Mouse (Mus musculus) embryo, embryonic 10.5 days (tissue): ENCODE measurements around the gene Eef2kmt.

Source experiments
- DNase-seq: peaks from one replicate; pipeline ENCODE4 v3.0.0-alpha.2; 2015; ENCODE audit warnings: low spot score

The Eef2kmt gene

GRCm38 (mm10) chr16:5222140-5222539 is 33.6 kb downstream of the Eef2kmt start, which contains the start of gene AU021092:
TSS of gene AU021092 (minus strand) at chr16:5222299.
- DNase-seq = no peak

- no peak for DNase-seq
Measured at GRCm38 (mm10) chr16:5221403-5221802, 34.4 kb downstream of the Eef2kmt start.

GRCm38 (mm10) chr16:5217341-5218133 is 38.2 kb downstream of the Eef2kmt start:
- DNase-seq = no peak

GRCm38 (mm10) chr16:5216686-5217085 is 39.1 kb downstream of the Eef2kmt start:
- no peak for DNase-seq

- no peak for DNase-seq
Measured at GRCm38 (mm10) chr16:5214126-5214525, 41.7 kb downstream of the Eef2kmt start.

- DNase-seq = no peak
Measured at GRCm38 (mm10) chr16:5212150-5212549, 43.6 kb downstream of the Eef2kmt start.

GRCm38 (mm10) chr16:5210365-5210764 is 45.4 kb downstream of the Eef2kmt start:
- DNase-seq = no peak

GRCm38 (mm10) chr16:5206051-5206450 is 49.7 kb downstream of the Eef2kmt start:
- no peak for DNase-seq

- DNase-seq = no peak
Measured at GRCm38 (mm10) chr16:5205431-5205970, 50.3 kb downstream of the Eef2kmt start.

GRCm38 (mm10) chr16:5203668-5204433 is 51.9 kb downstream of the Eef2kmt start, which contains the start of gene Nagpa:
TSS of gene Nagpa (minus strand) at chr16:5204012.
- peak; percentile 93 for DNase-seq

GRCm38 (mm10) chr16:5203200-5203599 is 52.6 kb downstream of the Eef2kmt start:
- DNase-seq = peak; percentile 3

GRCm38 (mm10) chr16:5202681-5203080 is 53.1 kb downstream of the Eef2kmt start:
- DNase-seq = peak; percentile 74

GRCm38 (mm10) chr16:5195080-5195479 is 60.7 kb downstream of the Eef2kmt start:
- DNase-seq = peak; percentile 83
